Mouse (Mus musculus) E14TG2a.4 (cell line): ENCODE measurements around the gene Mast3.

Experiments
- H3K27me3 ChIP-seq: 2 replicates; pipeline ENCODE4 v1.6.1; 2014; ENCODE audit warnings: low read length, control low read depth; ENCODE audit not compliant: insufficient read depth
- H3K36me3 ChIP-seq: 2 replicates; pipeline ENCODE4 v1.6.1; 2014; ENCODE audit warnings: low read length, control low read depth; ENCODE audit not compliant: insufficient read depth
- H3K4me1 ChIP-seq: replicated peaks from 2 replicates; pipeline ENCODE4 v1.6.1; 2014; ENCODE audit warnings: low read depth, low read length, control low read depth
- H3K4me3 ChIP-seq: replicated peaks from 2 replicates; pipeline ENCODE4 v1.5.1; 2014; ENCODE audit warnings: mild to moderate bottlenecking, low read length
- H3K9me3 ChIP-seq: 2 replicates; pipeline ENCODE4 v1.6.1; 2014; ENCODE audit warnings: low read length, control low read depth
- CTCF ChIP-seq: conservative IDR thresholded peaks from 2 replicates; pipeline ENCODE4 v1.5.1; 2014; ENCODE audit warnings: low read length
- NANOG ChIP-seq: IDR thresholded peaks from 2 replicates; pipeline ENCODE4 v1.6.1; 2014; ENCODE audit warnings: borderline replicate concordance, low read length, mixed read lengths
- POU5F1 ChIP-seq: IDR thresholded peaks from 2 replicates; pipeline ENCODE4 v1.6.1; 2014; ENCODE audit warnings: low read length, borderline replicate concordance

Mast3 gene

DNA sequence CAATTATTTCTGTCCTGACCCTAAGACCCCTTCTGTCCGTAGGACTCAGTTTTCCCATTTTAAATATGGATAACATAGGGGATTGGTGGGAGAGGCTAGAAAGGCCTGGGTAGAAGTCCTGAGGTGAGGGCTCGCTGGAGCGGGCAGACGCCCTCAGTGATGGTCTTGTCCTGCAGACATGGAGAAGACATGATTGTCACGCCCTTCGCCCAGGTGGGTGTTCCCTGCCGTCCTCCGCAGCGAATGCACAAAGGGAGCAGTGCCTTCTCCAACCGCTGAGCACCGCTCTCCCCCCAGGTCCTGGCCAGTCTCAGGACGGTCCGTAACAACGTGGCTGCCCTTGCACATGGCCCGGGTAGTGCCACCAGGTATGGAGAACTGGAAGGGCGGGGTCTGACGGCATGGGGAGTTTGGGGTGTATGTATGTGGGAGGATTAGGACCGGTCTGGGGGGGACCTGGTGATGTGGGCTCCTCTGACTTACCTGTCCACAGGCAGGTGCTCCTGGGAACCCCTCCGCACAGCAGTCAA is 59.1 kb downstream of the Mast3 start:
- Histone ChIP-seq H3K9me3 (no peaks in the 10 kb centered on the region), H3K4me1 (peaks cover 78% of the 10 kb centered on the region), H3K27me3 (peaks cover 90% of the 10 kb centered on the region), H3K36me3 (no peaks in the 10 kb centered on the region), H3K4me3 (no peak overlapping the region)
- TF ChIP-seq CTCF: no peak
- TF ChIP-seq NANOG: no peak
- TF ChIP-seq POU5F1: no peak

DNA sequence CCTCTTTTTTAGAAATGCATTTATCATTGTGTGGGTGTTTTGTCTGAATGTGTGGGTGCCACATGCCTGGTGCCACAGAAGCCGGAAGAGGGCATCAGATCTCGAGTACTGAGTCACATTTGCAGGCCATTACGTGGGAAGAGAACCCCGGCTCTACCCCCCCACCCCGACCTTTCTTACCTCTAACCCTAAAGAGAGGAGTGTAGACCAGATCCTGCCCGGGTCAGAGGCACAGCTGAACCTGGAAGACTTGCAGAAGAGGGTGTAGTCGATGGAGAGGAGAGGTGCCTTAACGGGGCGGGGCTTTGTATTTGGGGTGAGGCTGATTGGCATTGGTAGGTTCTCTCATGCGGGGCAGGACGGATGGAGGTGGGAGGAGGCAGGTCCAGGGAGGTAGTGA is 60.0 kb downstream of the Mast3 start:
- H3K4me1 ChIP-seq: peaks cover 78% of the 10 kb centered on the region
- peaks cover 90% of the 10 kb centered on the region for H3K27me3 ChIP-seq
- no peak for TF ChIP-seq NANOG
- peak overlapping the region; percentile 10; the same call in 1 of the 2 replicates for H3K4me3 ChIP-seq
- H3K9me3 ChIP-seq: no peaks in the 10 kb centered on the region
- no peaks in the 10 kb centered on the region for H3K36me3 ChIP-seq

DNA sequence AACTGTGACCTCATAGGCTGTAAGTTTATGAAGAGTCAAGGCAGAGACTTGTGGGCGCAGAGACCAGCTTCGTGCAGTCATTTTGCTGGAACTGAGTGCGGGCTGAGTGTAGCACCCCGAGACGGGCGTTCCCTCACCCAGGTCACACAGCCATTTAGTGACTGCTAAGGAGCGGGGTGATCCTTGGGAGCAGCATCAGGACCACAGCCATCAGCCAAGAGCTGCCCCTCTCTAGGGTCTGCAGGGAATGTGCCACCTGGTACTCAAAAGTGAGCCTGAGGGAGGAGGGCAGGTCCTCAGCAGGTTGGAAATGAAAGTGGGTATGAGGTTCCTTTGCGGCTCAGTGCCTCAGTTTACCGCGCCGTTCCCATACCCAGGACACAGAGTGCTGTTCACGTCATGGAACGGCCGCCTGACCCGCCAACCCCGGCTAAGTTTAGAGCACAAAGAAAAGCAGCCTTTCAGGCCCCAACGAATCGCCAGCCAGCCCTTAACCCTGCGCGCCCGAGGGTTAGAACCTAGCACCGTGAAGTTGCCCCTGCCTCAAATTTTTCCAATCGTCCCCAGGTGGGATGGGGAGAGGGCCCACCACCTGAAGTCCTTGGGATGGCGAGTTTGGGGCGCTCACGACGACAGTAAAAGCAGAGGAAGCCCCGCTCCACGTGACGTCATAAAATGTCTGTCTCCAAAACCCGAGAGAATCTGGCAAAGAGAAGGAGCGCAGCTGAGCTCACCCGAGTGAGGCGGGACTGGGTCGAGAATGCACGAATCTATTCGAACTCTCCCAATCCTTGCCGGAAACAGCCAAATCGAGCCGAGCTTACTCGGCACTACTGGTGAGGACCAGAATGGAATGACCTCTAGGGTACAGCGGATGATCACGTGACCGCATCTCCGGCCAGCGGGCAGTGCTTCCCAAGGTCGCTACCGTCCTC is 60.9 kb downstream of the Mast3 start:
- H3K4me1 ChIP-seq: peaks cover 72% of the 10 kb centered on the region
- TF ChIP-seq POU5F1 (no peak), NANOG (no peak), CTCF (no peak)
- no peaks in the 10 kb centered on the region for H3K9me3 ChIP-seq
- no peaks in the 10 kb centered on the region for H3K36me3 ChIP-seq
- peaks cover 84% of the 10 kb centered on the region for H3K27me3 ChIP-seq
- H3K4me3 ChIP-seq: peak overlapping the region; percentile 77

DNA sequence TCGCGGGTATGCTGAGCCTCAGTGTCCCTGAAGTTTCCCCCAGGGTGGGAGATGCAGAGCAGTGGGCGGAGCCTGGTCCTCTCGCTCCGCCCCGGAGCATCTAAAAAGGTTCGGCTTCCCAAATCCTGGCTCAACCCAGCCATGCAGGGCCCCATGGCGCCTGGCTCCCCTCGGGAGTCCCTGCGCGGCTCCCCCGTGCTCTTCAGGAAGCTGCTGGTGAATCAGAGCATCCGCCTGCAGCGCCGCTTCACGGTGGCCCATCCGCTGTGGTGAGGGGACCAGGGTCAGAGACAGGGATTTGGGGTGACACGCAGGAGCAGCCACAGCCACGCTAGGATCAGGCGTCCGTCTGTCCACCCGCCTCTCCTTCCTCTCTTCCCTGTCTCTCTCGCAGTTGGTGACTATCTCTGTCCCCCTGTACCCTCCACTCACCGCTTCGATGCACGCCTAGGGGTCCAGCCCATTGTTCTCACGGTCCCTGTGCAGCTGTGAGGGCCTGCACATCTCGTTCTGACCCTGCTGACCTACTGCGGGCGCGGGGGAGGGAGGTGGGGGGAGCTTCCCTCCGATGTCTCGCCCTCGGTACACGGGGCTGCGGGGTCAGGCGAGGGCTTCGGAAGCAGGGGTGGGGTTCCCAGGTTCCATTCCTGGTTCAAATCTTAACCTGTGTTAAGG is 61.7 kb downstream of the Mast3 start:
- H3K36me3 ChIP-seq: no peaks in the 10 kb centered on the region
- H3K27me3 ChIP-seq: peaks cover 82% of the 10 kb centered on the region
- TF ChIP-seq CTCF (no peak), POU5F1 (no peak), NANOG (no peak)
- H3K9me3 ChIP-seq: no peaks in the 10 kb centered on the region
- H3K4me1 ChIP-seq: peaks cover 64% of the 10 kb centered on the region
- peak overlapping the region; percentile 77 for H3K4me3 ChIP-seq

DNA sequence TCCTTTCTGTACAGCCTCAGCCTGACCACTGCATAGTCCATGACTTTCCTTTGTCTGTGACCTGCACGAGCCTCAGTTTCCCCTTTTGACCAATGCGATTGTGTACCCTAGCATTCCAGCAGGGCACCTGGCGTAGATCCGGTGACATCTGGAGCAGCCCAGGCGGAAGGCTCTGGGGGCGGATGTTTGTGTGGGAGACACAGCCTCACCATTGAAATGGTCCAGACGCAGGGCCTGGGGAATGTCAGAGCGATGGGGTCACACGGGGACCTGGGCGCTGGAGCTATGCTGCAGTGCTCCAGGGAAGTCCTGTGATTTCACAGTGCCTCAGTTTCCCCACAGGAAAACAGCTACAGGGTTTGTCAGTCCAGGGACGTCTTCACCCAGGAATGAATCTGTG is 62.7 kb downstream of the Mast3 start:
- Histone ChIP-seq H3K27me3 (peaks cover 75% of the 10 kb centered on the region), H3K36me3 (no peaks in the 10 kb centered on the region), H3K4me3 (no peak overlapping the region), H3K4me1 (peaks cover 54% of the 10 kb centered on the region), H3K9me3 (no peaks in the 10 kb centered on the region)
- TF ChIP-seq NANOG (no peak), POU5F1 (no peak), CTCF (no peak)

DNA sequence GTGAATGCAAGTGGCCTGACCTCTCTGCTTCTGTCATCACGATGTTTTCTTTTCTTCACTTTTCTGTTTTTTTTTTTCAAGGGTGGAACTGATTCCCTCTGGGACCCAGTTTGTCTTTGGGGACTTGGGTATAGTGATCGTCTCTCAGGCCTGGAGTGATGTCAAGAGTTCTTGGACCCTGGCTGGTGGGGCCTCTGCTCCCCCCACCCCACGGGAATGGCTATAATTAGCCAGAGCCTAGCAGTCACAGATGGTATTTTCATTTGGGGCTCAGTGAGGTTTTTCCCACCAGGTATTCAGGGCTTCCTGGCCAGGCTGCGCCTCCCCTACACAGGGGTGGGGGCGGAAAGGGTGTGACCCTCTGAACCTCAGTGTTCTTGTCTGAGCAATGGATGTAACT is 63.2 kb downstream of the Mast3 start:
- Histone ChIP-seq H3K4me1 (peaks cover 51% of the 10 kb centered on the region), H3K27me3 (peaks cover 70% of the 10 kb centered on the region), H3K9me3 (no peaks in the 10 kb centered on the region), H3K4me3 (no peak overlapping the region), H3K36me3 (no peaks in the 10 kb centered on the region)
- TF ChIP-seq POU5F1 (no peak), CTCF (no peak), NANOG (no peak)

DNA sequence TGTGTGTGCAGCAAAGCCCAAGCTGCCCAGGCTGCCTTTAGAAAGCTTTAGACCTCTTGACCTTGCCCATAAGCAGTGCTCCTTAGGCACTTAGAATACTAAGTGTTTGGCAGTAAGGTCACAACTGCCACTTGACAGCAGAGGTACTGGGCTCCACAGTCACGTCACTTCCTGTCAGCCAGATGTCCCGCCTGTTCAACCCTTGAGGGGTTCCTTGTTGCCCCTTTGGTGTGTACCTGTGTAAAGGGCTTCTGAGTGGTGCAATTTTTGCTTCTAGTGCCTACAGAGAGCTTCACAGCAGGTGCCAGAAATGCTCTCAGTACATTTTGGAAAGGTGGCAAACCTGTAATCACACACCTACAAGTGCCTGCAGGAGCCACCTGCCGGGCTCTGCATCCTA is 66.6 kb downstream of the Mast3 start:
- H3K9me3 ChIP-seq: no peaks in the 10 kb centered on the region
- no peak for TF ChIP-seq NANOG
- no peak for TF ChIP-seq POU5F1
- TF ChIP-seq CTCF: no peak
- H3K27me3 ChIP-seq: peaks cover 36% of the 10 kb centered on the region
- H3K4me1 ChIP-seq: peaks cover 18% of the 10 kb centered on the region
- no peaks in the 10 kb centered on the region for H3K36me3 ChIP-seq
- no peak overlapping the region for H3K4me3 ChIP-seq

DNA sequence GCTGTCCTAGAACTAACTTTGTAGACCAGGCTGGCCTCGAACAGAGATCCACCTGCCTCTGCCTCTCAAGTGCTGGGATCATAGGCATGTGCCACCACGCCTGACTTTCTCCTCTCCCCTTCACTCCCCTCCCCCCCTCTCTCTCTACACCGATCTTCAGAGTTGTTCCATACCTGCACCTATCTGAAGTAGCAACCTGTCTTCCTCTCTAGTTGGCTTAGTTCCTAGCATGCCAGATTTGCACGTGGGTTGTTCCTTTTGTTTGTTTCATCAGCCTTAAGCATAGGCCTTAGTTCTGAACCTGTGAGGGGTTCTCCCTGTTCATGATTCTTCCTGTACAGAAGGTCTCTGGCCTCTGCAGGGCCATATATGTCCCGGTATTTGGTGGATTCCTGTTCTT is 67.1 kb downstream of the Mast3 start:
- H3K4me3 ChIP-seq: no peak overlapping the region
- H3K4me1 ChIP-seq: peaks cover 17% of the 10 kb centered on the region
- H3K9me3 ChIP-seq: no peaks in the 10 kb centered on the region
- no peaks in the 10 kb centered on the region for H3K36me3 ChIP-seq
- no peak for TF ChIP-seq CTCF
- no peak for TF ChIP-seq NANOG
- peaks cover 30% of the 10 kb centered on the region for H3K27me3 ChIP-seq

DNA sequence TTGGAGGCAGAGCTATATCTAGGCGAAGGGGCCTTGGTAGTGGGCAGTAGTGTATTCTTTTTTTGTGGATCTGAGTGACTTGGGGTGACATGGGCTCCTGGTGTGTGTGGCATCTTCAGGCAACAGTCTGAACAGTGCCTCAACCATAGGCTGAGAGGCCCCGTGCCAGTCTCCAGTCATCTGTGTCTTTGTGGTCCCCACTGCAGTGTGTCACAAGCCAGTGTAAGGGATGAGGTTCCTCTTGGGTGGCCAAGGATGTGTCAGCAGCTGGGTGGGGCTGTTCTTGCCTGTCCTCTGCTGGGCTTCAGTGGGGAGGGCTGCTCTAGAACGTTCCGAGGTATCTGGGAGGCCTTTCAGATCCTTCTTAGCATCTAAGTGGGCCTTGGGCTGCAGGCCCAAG is 73.9 kb downstream of the Mast3 start:
- TF ChIP-seq POU5F1: no peak
- no peak for TF ChIP-seq NANOG
- H3K4me1 ChIP-seq: peaks cover 40% of the 10 kb centered on the region
- peaks cover 30% of the 10 kb centered on the region for H3K27me3 ChIP-seq
- H3K9me3 ChIP-seq: no peaks in the 10 kb centered on the region
- no peak overlapping the region for H3K4me3 ChIP-seq
- no peaks in the 10 kb centered on the region for H3K36me3 ChIP-seq
